ENCODE assay signal across 24 mouse cellular contexts in the genomic region with DNA sequence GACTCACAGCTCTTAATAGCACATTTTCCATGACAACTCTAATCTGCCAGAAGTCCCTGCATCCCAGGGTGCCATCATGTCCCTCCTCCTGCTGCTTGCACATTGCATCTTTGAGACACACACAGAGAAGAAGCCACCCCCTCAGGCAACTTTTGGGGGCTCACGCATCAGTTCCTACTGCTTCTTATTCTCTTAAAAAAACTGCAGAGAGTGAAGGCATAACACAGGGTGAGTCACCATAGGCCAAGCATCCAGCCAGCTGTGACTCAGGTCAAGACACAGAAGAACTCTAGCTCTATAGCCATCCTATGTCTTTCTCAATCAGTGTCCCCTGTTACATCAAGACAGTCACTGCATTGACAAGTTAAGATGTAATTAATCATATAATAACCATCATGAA.
DNase-seq lines count a peak whose midpoint lies in the region; ATAC-seq and TF ChIP-seq lines count a peak whose summit lies in the region.
"Had no signal": no experiment of that assay in that cellular context is flagged by ENCODE, and none has a peak within 500 bp of the region (broad histone marks: within the 10 kb centered on the region; RNA-seq: fewer than 3 reads in every experiment).

No protein-coding gene starts in this region.

- DNase-seq in lung, postnatal 0 days (ENCODE audit: low spot score): peak; percentile 13
- no peak for DNase-seq in lung, postnatal 25 days (ENCODE audit: low spot score)
- peak; percentile 83 for DNase-seq in 3T3-L1 (ENCODE audit: low read depth, low spot score)
- DNase-seq in Patski (ENCODE audit: low read depth, low spot score): peak; percentile 28
- no peak for DNase-seq in hindbrain, embryonic 14.5 days (ENCODE audit: low spot score)
- DNase-seq in heart, adult 11 months: no peak
- DNase-seq: adrenal gland, postnatal 25 days; B cell, adult 2 months; cerebellum, adult 11 months; cerebellum, adult 8-10 months; cerebellum, postnatal 14 days; embryo, embryonic 11 days; gastrocnemius, postnatal 14 days; heart, postnatal 36 days had no signal

- no peak for TF ChIP-seq EP300 in lung, postnatal 0 days (IDR thresholded peaks at IDR 0.05)

- 91% methylated on average over 1 of the region's 1 CpGs for WGBS in lung, postnatal 0 days
- WGBS in olfactory bulb, adult 2 months: 34% methylated on average over 1 of the region's 1 CpGs
- 40% methylated on average over 1 of the region's 1 CpGs for WGBS in hindbrain, embryonic 14.5 days

- no peaks in the 10 kb centered on the region for H3K4me1 ChIP-seq in lung, postnatal 0 days (ENCODE audit: insufficient read depth, low read depth, low read length)
- H3K4me1 ChIP-seq in olfactory bulb, adult 2 months (ENCODE audit: control insufficient read depth, insufficient read depth, low read length): peaks cover 12% of the 10 kb centered on the region; the same call in 1 of the 2 replicates
- H3K4me1 ChIP-seq in hindbrain, embryonic 14.5 days (replicated peaks; ENCODE audit: control insufficient read depth, insufficient read depth, low read length): no peaks in the 10 kb centered on the region
- H3K4me1 ChIP-seq: embryonic facial prominence, embryonic 15.5 days had no signal

- H3K9ac ChIP-seq in lung, postnatal 0 days (replicated peaks; ENCODE audit: low read depth): no peak overlapping the region
- H3K9ac ChIP-seq in hindbrain, embryonic 14.5 days: no peak overlapping the region
- H3K9ac ChIP-seq: embryonic facial prominence, embryonic 15.5 days; heart, embryonic 13.5 days had no signal

- in situ Hi-C loops in Patski (cut with MboI; ENCODE audit: low pct_unique_long_range_greater_than_20kb): no loop called here

- H3K36me3 ChIP-seq in lung, postnatal 0 days (ENCODE audit: insufficient read depth, low read length): no peaks in the 10 kb centered on the region
- no peaks in the 10 kb centered on the region for H3K36me3 ChIP-seq in hindbrain, embryonic 14.5 days (replicated peaks; ENCODE audit: control insufficient read depth, insufficient read depth)
- H3K36me3 ChIP-seq: embryonic facial prominence, embryonic 15.5 days; G1E had no signal

- CTCF ChIA-PET in Patski (lab: Charles Lee): interaction anchor here (0.7 to 1.6 kb wide), 7 partner anchors 8 to 27 kb away, joined by 3 to 7 read pairs (median 3); no protein-coding TSS in a partner anchor

- TF ChIP-seq POLR2A in olfactory bulb, adult 2 months (IDR thresholded peaks at IDR 0.05; ENCODE audit: insufficient read depth, low read depth, low read length): no peak

- POLR2A ChIA-PET in Patski (lab: Charles Lee): interaction anchor here (0.6 to 1.2 kb wide), 2 partner anchors 26 to 44 kb away, joined by 3 read pairs; no protein-coding TSS in a partner anchor

- no peak for TF ChIP-seq CTCF in lung, postnatal 0 days (IDR thresholded peaks at IDR 0.05)
- no peak for TF ChIP-seq CTCF in Patski (IDR thresholded peaks at IDR 0.05)
- TF ChIP-seq CTCF in olfactory bulb, adult 2 months (IDR thresholded peaks at IDR 0.05; ENCODE audit: insufficient read depth, low read depth, low read length): no peak

- no peak for ATAC-seq in lung, postnatal 0 days
- peak; percentile 60 for ATAC-seq in Patski
- no peak for ATAC-seq in hindbrain, embryonic 14.5 days (ENCODE audit: low FRiP score)
- ATAC-seq: CD4-positive, CD25-positive, alpha-beta regulatory T cell, adult 4 months; forebrain, embryonic 16.5 days; hindbrain, embryonic 16.5 days; inflammation-experienced regulatory T-cells, adult 6 months; intestine, postnatal 0 days had no signal

- no peak overlapping the region for H3K27ac ChIP-seq in lung, postnatal 0 days (ENCODE audit: low read length)
- H3K27ac ChIP-seq in olfactory bulb, adult 2 months (ENCODE audit: insufficient read depth, low read depth, low read length): peak overlapping the region; percentile 39
- H3K27ac ChIP-seq in hindbrain, embryonic 14.5 days: no peak overlapping the region
- H3K27ac ChIP-seq: embryonic facial prominence, embryonic 15.5 days; heart, embryonic 13.5 days had no signal

- no peaks in the 10 kb centered on the region for H3K9me3 ChIP-seq in lung, postnatal 0 days (ENCODE audit: low read length)
- H3K9me3 ChIP-seq in hindbrain, embryonic 14.5 days (ENCODE audit: control insufficient read depth, low read length): no peaks in the 10 kb centered on the region
- H3K9me3 ChIP-seq: embryonic facial prominence, embryonic 15.5 days; heart, embryonic 13.5 days had no signal

- no peaks in the 10 kb centered on the region for H3K27me3 ChIP-seq in lung, postnatal 0 days (replicated peaks; ENCODE audit: insufficient read depth, low read length)
- H3K27me3 ChIP-seq in Patski: no peaks in the 10 kb centered on the region
- H3K27me3 ChIP-seq in hindbrain, embryonic 14.5 days (ENCODE audit: control insufficient read depth, insufficient read depth, low read length): no peaks in the 10 kb centered on the region
- H3K27me3 ChIP-seq: embryonic facial prominence, embryonic 15.5 days; heart, embryonic 13.5 days had no signal

- H3K4me3 ChIP-seq in lung, postnatal 0 days (ENCODE audit: low read depth, low read length): no peak overlapping the region
- no peak overlapping the region for H3K4me3 ChIP-seq in olfactory bulb, adult 2 months (ENCODE audit: insufficient read depth, low read depth, low read length)
- no peak overlapping the region for H3K4me3 ChIP-seq in hindbrain, embryonic 14.5 days (replicated peaks; ENCODE audit: low read length)
- H3K4me3 ChIP-seq: embryonic facial prominence, embryonic 15.5 days; erythroblast, embryonic 14.5 days; heart, embryonic 13.5 days had no signal

- no peak overlapping the region for H3K4me2 ChIP-seq in lung, postnatal 0 days (replicated peaks; ENCODE audit: low read depth, low read length)
- no peak overlapping the region for H3K4me2 ChIP-seq in hindbrain, embryonic 14.5 days (replicated peaks)
- H3K4me2 ChIP-seq: embryonic facial prominence, embryonic 15.5 days; heart, embryonic 13.5 days had no signal

Comparison
In these comparisons a context has a peak if more than half of its experiments do, and no peak if none do; other contexts are left out.
1. DNase-seq: peak in lung, postnatal 0 days (single experiment), 3T3-L1 (single experiment) and Patski (single experiment); none in lung, postnatal 25 days (single experiment), hindbrain, embryonic 14.5 days (single experiment) and heart, adult 11 months (single experiment).